Mouse (Mus musculus) hindbrain, embryonic 14.5 days (tissue): Measurements from ENCODE around the gene Rngtt. TPM values are rescaled to one million over a fixed set of nuclear protein-coding genes. Genes with fewer than 3 reads are reported as not detected.

Experiments
- ATAC-seq: fragments of 200-750 bp; cut with Nextera tagmentation; 2 replicates; pipeline ENCODE4 v1.8.0; 2017; ENCODE audit warnings: moderate number of reproducible peaks, mild to moderate bottlenecking, moderate TSS enrichment, moderate library complexity; ENCODE audit not compliant: low FRiP score
- DNase-seq: peaks from one replicate; pipeline ENCODE4 v3.0.0-alpha.2; 2015; ENCODE audit warnings: low spot score
- H3K27ac ChIP-seq: fragments of 300-500 bp; sonication (generic); 2 replicates; pipeline ENCODE4 v1.5.1; 2014; ENCODE audit warnings: mild to moderate bottlenecking, moderate library complexity
- H3K27me3 ChIP-seq: fragments of 300-500 bp; sonication (generic); 2 replicates; pipeline ENCODE4 v1.6.1; 2014; ENCODE audit warnings: mild to moderate bottlenecking, low read length, mixed read lengths; ENCODE audit not compliant: control insufficient read depth, insufficient read depth
- H3K36me3 ChIP-seq: fragments of 300-500 bp; sonication (generic); replicated peaks from 2 replicates; pipeline ENCODE4 v1.6.1; 2014; ENCODE audit not compliant: control insufficient read depth, insufficient read depth
- H3K4me1 ChIP-seq: fragments of 300-500 bp; sonication (generic); replicated peaks from 2 replicates; pipeline ENCODE4 v1.6.1; 2014; ENCODE audit warnings: antibody characterized with exemption, low read length, mixed read lengths; ENCODE audit not compliant: control insufficient read depth, insufficient read depth
- H3K4me2 ChIP-seq: fragments of 300-500 bp; sonication (generic); replicated peaks from 2 replicates; pipeline ENCODE4 v1.6.1; 2014; ENCODE audit warnings: mild to moderate bottlenecking, moderate library complexity
- H3K4me3 ChIP-seq: fragments of 300-500 bp; sonication (generic); replicated peaks from 2 replicates; pipeline ENCODE4 v1.5.1; 2014; ENCODE audit warnings: mild to moderate bottlenecking, low read length
- H3K9ac ChIP-seq: fragments of 300-500 bp; sonication (generic); 2 replicates; pipeline ENCODE4 v1.6.1; 2014
- H3K9me3 ChIP-seq: fragments of 300-500 bp; sonication (generic); 2 replicates; pipeline ENCODE4 v1.6.1; 2016; ENCODE audit warnings: low read length; ENCODE audit not compliant: control insufficient read depth
- whole genome bisulfite sequencing: fragments of 180-500 bp; shearing (Covaris S2); extraction: QIAGEN DNeasy Blood & Tissue Kit; methylation state at CpG from one replicate; pipeline ENCODE4 v1.1.7; 2014; 5-methylcytosine and 5-hydroxymethylcytosine counted together
- polyA plus RNA-seq: library from polyadenylated mRNA; unstranded; fragments of >200 nt; fragmentation: Nextera tagmentation; extraction: Ambion mirVana; gene quantifications from 2 replicates; pipeline ENCODE4 v1.2.1, GENCODE M21; 2014

Rngtt gene
- polyA plus RNA-seq, 1 experiment from 2014 or later = 26.5 TPM

DNA sequence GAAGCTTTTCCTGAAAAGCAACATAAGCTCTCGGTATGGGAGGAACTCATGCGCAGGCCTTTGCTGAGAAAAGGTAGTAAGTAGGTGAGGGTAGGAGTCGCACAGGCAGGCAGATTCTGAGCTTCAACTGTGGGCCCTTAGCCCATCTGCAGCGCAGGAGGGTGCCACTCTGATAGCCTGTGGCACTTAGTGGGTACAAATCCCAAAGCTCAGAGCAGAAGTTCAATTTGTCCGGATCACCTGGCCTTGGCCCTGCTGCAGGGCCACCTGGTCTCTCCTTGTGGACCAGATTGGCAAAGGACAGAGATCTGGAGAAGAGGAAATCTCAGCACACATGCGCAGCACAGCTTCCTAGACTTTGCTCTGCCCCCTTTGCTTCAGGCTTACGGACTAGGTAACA lies 210.1 kb downstream of the Rngtt start:
- Histone ChIP-seq H3K27ac (no peak overlapping the region), H3K4me1 (no peaks in the 10 kb centered on the region; the same call in 1 of the 2 replicates), H3K4me2 (no peak overlapping the region), H3K4me3 (no peak overlapping the region), H3K9me3 (no peaks in the 10 kb centered on the region), H3K9ac (no peak overlapping the region), H3K36me3 (no peaks in the 10 kb centered on the region), H3K27me3 (no peaks in the 10 kb centered on the region)
- ATAC-seq (no peak), DNase-seq (no peak)
- 88% methylated on average over 7 of the region's 7 CpGs for WGBS

DNA sequence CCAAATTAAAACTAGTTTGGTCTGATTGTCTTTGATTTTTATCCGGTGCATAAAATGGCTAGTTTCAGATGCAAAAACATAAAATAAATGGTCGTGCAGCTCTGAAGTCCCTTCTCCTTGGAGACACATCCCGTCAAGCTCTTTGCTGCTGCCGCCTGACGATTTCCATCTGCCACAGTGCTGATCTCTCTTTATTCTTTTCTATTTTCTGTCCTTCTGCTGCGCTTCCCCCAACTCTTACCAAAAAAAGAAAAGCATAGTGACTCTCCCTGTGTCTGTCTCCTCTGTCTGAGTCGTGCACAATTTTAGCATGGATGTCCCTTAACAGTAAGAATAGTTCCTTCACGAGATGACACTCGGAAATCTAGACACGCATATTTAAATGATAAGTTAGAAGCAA lies 210.8 kb downstream of the Rngtt start:
- H3K4me2 ChIP-seq = no peak overlapping the region
- ATAC-seq = no peak
- 74% methylated on average over 10 of the region's 10 CpGs for WGBS

DNA sequence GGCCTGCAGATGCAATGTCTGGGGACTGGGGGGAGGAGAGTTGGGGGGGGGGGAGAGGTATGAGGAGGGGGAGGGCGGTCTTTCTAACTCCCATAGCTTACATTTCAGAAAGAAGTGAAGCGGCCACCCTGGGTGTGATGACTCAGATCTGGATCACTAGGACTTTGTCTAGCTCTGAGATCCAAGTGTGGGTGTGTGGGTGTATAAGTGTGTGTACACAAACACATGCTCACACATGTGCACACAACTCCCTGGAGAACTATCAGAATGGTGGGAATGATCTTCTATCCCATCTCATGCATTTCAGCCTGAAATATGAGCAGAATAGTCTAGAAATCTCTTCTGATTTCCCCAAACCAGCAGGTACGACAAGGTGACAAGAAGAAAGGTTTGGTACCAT lies 213.7 kb downstream of the Rngtt start:
- H3K27ac ChIP-seq = no peak overlapping the region
- H3K4me1 ChIP-seq = peaks cover 12% of the 10 kb centered on the region
- no peaks in the 10 kb centered on the region for H3K36me3 ChIP-seq
- no peak overlapping the region for H3K4me3 ChIP-seq
- H3K4me2 ChIP-seq = no peak overlapping the region
- no peak overlapping the region for H3K9ac ChIP-seq
- whole genome bisulfite sequencing = 98% methylated on average over 3 of the region's 3 CpGs
- no peaks in the 10 kb centered on the region for H3K27me3 ChIP-seq
- no peaks in the 10 kb centered on the region for H3K9me3 ChIP-seq
- ATAC-seq (no peak), DNase-seq (no peak)

More for the DNA sequence above, 210.8 kb downstream of the Rngtt start:
- H3K36me3 ChIP-seq = no peaks in the 10 kb centered on the region
- H3K27ac ChIP-seq = no peak overlapping the region
- H3K9ac ChIP-seq = no peak overlapping the region
- no peaks in the 10 kb centered on the region for H3K27me3 ChIP-seq
- DNase-seq = no peak
- H3K4me1 ChIP-seq = no peaks in the 10 kb centered on the region; the same call in 1 of the 2 replicates
- H3K9me3 ChIP-seq = no peaks in the 10 kb centered on the region
- H3K4me3 ChIP-seq = no peak overlapping the region

DNA sequence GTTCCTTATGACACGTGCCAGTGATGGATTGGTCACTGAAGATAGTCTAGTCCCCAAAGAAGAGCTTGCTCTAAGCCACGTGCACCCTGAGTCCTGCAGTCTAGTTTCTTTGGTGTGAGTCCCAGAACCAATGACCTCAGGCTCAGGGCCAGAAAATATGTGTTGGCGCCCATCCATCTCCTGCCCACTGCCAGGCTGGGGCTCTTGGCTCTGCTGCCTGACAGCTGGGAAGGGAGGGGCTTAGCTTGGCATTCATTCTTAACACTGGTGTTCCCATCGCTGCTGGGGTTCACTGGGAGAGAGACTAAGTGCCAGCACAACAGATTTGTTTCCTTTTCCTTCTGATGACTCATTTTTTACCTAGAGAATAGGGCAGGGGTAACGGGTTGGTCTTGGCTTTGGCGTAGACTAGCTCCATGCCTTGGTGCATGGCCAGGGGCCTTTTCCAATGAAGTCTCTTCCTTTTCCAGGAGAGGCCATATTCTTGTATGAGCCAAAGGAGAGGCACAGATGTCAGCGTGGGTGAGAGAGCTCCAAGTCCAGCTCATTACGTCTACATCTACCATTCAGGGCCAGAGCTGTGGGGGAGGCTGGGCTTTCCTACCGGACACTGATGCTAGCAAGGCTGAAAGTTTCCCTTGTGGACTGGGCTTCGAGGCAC lies 214.5 kb downstream of the Rngtt start:
- DNase-seq (peak; percentile 69), ATAC-seq (peak; percentile 88)
- WGBS = 78% methylated on average over 10 of the region's 10 CpGs
- Histone ChIP-seq H3K4me2 (no peak overlapping the region), H3K36me3 (no peaks in the 10 kb centered on the region), H3K4me1 (peaks cover 12% of the 10 kb centered on the region), H3K4me3 (no peak overlapping the region), H3K9ac (no peak overlapping the region), H3K9me3 (no peaks in the 10 kb centered on the region), H3K27me3 (no peaks in the 10 kb centered on the region), H3K27ac (no peak overlapping the region)

DNA sequence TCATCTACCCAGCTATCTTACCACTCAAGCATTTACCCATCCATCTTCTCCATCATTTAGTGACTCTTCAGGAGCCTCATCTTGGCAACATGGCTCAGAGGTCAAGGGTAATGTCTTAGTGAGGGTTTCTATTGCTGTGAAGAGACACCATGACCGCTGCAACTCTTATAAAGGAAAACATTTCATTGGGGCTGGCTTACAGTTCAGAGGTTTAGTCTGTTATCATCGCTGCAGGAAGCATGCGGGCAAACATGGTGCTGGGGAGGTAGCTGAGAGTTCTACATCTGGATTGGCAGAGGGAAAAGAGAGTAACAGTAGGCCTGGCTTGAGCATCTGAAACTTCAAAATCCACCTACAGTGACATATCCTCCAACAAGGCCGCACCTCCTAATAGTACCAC lies 215.2 kb downstream of the Rngtt start:
- 96% methylated on average over 4 of the region's 4 CpGs for WGBS
- H3K27ac ChIP-seq = no peak overlapping the region
- DNase-seq = no peak
- H3K4me3 ChIP-seq = no peak overlapping the region
- H3K4me1 ChIP-seq = peaks cover 12% of the 10 kb centered on the region
- no peak for ATAC-seq
- no peak overlapping the region for H3K9ac ChIP-seq
- H3K36me3 ChIP-seq = no peaks in the 10 kb centered on the region
- H3K27me3 ChIP-seq = no peaks in the 10 kb centered on the region
- H3K4me2 ChIP-seq = no peak overlapping the region
- H3K9me3 ChIP-seq = no peaks in the 10 kb centered on the region

DNA sequence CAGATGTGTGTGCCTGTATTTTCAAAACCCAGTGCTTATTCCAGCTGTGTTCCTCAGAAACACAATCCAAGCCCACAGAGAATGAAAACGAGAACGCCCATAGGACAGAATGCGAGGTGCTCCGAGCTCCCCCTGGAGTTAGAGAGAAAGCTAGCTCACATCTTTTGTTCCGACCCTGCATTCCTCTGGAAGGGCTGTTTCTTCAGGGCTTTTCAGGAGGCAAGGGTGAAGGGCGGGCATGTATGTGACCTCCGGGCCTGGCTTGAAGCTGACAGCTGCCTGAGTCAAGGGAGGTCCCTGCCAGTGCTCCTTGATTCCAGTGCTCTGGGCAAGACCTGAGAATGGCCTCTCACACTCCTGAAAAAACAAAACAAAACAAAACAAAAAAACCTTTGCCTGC lies 216.0 kb downstream of the Rngtt start:
- H3K4me2 ChIP-seq = no peak overlapping the region
- no peak overlapping the region for H3K9ac ChIP-seq
- ATAC-seq (no peak), DNase-seq (no peak)
- H3K27ac ChIP-seq = no peak overlapping the region
- H3K4me3 ChIP-seq = no peak overlapping the region
- no peaks in the 10 kb centered on the region for H3K36me3 ChIP-seq
- no peaks in the 10 kb centered on the region for H3K9me3 ChIP-seq
- H3K27me3 ChIP-seq = no peaks in the 10 kb centered on the region
- H3K4me1 ChIP-seq = peaks cover 12% of the 10 kb centered on the region
- 19% methylated on average over 7 of the region's 7 CpGs for WGBS

DNA sequence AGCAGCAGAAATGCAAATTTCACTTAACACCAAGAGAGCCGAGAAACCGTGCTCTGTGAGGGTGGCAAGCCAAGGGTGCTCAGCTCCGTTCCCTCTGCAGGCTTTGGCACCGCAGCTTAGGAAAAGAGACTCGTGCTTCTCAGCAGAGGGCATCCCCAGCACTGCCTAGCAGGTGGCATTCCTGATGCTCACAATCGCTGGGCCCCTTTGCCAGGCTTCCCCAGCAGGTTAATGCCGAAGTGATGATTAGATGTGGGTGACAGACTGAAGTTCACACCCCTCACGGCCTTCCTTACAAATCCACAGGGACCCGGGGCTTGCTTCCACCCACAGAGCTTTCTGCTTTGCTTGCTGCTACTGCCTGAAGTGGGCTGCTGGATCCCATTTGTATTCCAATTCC lies 216.6 kb downstream of the Rngtt start:
- no peak for ATAC-seq
- no peak overlapping the region for H3K4me3 ChIP-seq
- H3K27me3 ChIP-seq = no peaks in the 10 kb centered on the region
- peaks cover 12% of the 10 kb centered on the region for H3K4me1 ChIP-seq
- H3K9ac ChIP-seq = peak overlapping the region; percentile 37; the same call in 1 of the 2 replicates
- no peak for DNase-seq
- H3K27ac ChIP-seq = no peak overlapping the region
- H3K9me3 ChIP-seq = no peaks in the 10 kb centered on the region
- H3K4me2 ChIP-seq = no peak overlapping the region
- no peaks in the 10 kb centered on the region for H3K36me3 ChIP-seq
- 31% methylated on average over 9 of the region's 9 CpGs for WGBS

DNA sequence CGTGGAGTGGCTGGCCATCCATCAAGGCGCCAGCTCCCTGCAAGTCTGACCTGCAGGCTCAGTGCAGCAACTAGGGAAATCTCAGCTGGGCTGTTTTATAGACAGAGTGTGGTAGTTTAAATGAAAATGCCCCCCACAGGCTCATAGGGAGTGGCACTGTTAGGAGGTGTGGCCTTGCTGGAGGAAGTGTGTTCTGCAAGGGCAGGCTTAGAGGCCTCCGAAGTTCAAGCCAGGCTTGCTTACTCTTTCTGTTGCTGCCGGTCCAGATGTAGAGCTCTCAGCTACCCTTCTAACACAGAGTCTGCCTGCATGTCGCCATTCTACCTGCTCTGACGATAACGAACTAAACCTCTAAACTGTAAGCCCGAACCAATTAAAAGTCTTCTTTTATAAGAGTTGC lies 222.5 kb downstream of the Rngtt start:
- ATAC-seq (no peak), DNase-seq (no peak)
- Histone ChIP-seq H3K4me2 (no peak overlapping the region), H3K4me3 (no peak overlapping the region), H3K27me3 (no peaks in the 10 kb centered on the region), H3K9me3 (no peaks in the 10 kb centered on the region), H3K36me3 (no peaks in the 10 kb centered on the region), H3K27ac (no peak overlapping the region), H3K4me1 (no peaks in the 10 kb centered on the region), H3K9ac (no peak overlapping the region)
- WGBS = 69% methylated on average over 8 of the region's 8 CpGs

DNA sequence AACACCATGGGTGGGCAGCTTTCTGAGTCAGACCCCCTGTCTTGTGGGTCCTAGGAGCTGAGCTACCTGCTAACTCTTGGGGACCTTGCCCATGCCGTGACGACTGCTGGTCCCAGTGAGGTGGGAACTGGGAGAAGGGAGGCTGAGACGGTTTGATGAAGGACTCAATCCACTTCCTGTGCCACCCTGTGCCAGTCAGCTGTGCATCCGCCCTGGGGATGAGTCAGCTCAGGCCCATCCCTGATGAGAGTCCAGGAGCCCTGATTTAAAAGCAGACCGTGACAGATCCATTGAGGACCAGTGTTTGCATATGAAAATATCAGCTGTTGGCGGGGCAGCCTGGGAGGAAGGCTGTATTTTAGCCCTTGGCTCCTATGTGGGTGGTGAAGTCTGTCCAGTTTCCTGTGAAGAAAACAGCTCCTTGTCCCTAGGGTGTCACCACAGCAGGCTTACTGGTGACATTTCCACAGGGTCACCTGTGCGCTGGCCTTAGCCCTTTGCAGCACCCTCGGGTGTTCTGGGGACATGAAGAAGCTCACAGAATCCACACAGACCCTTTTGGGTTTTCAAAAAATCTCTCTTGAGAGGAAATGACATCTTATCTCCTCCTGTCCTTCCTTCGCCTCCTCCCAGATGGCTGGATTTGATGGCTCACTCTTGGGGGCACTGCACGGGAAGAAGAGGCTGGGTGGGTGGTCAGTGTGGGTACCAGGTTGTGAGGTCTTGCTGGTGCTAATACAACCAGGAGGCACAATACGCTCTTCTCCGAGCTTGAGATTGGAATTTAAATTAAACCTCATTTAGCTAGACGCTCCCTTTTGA lies 234.9 kb downstream of the Rngtt start:
- ATAC-seq (0 out of 2 replicates have a peak, but pooled peaks have one; percentile 19), DNase-seq (no peak)
- Histone ChIP-seq H3K36me3 (no peaks in the 10 kb centered on the region), H3K4me1 (peaks cover 11% of the 10 kb centered on the region), H3K4me3 (no peak overlapping the region), H3K27ac (peak overlapping the region; percentile 22; the same call in 1 of the 2 replicates), H3K9ac (no peak overlapping the region), H3K27me3 (no peaks in the 10 kb centered on the region), H3K4me2 (0 out of 2 replicates have a peak overlapping the region, but pooled peaks have one; percentile 4), H3K9me3 (no peaks in the 10 kb centered on the region)
- WGBS = 51% methylated on average over 13 of the region's 13 CpGs
